Mouse (Mus musculus) A20 (cell line): Measurements from ENCODE around the gene Nceh1.
"Not testable (repeated sequence)": the region's sequence is repeated elsewhere in the genome, so short reads cannot be mapped to it uniquely, and the experiment has no call there.

Experiments
- DNase-seq: peaks from one replicate; pipeline ENCODE4 v3.0.0-alpha.2; 2011; ENCODE audit warnings: low read depth, low spot score

Nceh1 gene

DNA sequence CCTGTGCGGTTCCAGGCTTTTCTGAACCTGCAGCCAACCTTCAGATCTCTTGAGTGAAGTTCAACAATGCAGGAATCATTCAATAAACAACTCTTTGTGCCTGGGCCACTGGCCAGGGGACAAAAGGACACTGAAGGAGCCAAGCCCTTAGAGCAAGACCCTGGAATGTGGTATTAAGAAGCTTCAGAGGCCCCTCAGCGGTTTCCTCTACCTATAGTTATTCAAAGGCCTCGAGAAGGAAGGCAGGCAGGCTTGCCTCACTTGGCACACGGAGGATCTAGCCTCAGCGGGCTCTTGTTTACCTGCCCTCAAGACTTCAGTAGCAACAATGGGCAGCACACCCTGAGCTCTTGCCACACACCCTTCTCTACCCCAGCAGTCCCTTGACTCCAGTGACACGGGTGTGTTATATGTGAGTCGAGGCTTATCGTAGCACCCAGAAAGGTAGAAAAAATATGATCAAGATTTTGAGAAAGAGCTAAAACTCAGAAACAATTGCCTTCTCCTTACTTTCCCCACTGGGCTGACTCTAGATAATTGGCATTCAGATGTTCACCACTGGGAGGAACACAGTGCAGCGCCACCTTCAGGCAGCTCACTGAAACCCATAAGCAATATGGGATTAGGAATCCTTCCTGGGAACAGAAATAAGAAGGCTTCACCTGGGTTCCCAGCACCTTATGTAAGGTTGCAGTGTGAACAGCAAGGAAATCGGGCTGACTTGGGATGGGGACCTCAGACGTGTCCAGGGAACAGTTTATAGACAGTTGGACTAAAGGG lies 46.0 kb downstream of the Nceh1 start:
- no peak for DNase-seq

DNA sequence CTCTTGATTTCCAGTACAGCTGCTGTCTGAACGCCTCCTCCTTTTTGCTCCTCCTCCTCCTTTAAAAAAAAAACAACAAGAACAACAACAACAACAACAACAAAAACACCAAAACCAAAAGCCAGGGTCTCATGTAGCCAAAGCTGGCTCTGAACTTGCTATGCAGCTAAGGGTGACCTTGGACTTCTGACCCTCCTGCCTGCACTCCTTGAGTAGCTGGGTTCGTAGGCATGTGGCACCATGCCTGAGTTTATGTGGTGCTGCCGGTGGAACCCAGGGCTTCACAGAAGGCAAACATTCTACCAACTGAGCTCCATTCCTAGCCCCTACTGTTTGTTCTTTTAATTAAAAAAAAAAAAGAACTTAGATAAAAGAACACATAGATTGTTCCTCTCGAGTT lies 50.6 kb downstream of the Nceh1 start:
- DNase-seq, result no peak

DNA sequence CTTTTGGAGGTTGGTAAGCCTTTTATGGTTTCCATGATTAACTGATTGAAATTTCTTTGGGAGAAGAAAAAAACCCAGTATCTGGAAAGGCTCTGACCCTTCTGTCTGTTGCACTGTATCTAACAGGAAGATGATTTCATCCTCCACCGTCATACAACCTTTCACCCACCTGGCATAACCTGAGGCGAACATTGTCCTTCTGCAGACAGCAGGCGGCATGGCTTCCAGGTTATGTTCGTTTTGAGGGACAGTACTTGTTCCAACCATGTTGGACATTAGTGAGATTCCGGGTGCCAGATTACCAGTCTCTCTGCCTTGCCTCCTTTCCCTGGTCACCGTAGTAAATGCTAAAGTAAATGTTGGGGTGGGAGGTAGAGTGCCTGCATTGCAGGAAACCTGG lies 51.1 kb downstream of the Nceh1 start:
- DNase-seq, result no peak

DNA sequence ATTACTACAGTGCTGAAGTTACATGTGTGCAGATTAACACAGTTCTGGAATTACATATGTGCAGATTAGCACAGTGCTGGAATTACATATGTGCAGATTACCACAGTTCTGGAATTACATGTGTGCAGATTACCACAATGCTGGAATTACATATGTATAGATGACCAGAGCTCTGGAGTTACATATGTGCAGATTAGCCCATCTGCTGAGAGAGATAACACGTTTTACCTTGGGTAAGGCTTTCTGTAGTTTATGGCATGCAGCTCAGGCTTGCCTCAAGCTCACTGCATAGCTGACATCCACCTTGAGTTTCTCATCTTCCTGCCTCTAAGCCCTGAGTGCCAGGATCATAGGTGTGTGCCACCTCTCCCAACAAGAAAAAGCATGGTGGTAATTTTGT lies 52.2 kb downstream of the Nceh1 start:
- no peak for DNase-seq

DNA sequence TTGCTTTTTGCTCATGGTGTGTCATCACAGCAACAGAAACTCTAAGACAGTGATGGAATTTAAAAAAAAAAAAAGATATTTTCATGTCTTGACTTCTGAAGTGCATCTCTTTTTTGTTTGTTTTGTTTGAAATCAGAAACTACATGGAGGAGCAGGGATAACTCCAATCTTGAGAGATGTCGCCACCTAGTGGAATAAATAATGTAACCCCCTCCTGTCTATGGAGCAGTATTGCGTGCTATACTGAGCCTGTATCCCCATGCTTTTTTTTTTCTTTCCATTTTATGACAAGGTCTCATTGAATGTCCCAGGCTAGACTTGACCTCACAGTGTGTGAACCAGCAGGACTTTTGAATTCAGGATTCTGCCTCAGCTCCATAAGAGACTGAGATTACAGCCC lies 54.5 kb downstream of the Nceh1 start:
- DNase-seq, result peak; percentile 67

DNA sequence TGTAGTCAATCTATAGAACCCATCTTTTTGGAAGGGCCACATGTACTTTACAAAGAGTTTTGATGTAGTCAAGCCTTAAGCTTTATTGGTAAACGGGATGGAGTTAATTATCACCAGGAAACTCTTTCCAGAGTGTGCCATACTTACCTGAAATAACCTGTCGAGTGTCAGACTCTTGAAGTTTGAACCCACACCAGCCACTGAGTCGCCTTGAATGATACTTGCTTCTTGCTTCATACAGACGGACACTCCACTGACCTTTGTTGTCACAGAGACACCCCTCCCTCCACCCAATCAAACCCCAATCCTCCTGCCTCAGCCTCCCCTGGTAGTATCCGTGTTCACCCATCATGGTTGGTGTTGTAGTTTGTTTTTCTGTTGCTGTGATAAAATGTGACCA lies 55.8 kb downstream of the Nceh1 start:
- DNase-seq, result no peak

DNA sequence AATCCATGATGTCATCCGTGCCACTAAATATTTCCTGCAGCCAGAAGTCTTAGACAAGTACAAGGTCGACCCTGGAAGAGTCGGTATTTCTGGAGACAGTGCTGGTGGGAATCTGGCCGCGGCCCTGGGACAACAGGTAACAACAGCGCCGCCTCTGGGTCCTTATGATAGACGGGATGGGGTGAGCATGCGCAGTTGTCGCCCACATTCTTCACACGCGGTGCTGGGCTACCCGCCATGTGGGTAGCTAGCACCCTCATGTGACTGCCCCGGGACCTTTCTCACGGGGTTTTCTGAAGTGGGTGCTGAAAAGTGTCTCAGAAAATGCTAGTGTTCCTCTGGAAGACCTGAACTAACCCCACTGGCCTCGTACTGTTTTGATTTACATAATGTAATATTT lies 56.8 kb downstream of the Nceh1 start:
- DNase-seq, result no peak

DNA sequence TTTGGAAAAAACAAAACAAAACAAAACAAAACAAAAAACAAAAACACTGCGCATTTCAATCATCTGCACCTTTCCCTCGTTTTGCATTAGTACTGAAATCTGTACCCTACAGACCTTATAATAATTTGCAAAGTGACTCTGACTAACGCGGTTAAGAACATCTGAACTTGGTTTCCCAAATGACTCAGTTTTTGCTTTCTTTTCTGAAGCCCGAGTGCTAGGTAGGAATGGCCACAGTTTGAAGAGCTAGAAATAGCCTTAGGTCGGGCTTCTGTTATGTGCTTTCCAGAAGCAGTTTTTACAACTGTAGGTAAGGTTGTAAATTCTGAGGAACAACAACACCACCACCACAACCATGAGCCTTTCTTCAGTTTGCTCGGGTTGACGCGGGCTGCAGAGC lies 59.1 kb downstream of the Nceh1 start:
- no peak for DNase-seq

DNA sequence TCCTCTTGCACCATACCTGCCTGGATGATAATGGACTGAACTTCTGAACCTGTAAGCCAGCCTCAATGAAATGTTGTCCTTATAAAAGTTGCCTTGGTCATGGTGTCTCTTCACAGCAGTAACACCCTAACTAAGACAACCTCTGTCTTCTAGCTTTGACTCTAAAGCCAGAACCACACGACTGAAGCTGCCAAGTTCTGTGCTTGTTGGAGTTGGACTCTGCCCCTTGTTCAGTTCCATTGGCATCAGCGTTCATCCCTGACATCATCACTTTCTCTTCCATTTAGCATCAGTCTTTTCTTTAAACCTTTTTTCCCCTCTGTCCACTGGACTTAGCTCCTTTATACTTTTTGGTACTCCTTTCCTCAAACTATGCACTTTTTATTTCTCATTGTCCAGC lies 63.4 kb downstream of the Nceh1 start:
- no peak for DNase-seq

DNA sequence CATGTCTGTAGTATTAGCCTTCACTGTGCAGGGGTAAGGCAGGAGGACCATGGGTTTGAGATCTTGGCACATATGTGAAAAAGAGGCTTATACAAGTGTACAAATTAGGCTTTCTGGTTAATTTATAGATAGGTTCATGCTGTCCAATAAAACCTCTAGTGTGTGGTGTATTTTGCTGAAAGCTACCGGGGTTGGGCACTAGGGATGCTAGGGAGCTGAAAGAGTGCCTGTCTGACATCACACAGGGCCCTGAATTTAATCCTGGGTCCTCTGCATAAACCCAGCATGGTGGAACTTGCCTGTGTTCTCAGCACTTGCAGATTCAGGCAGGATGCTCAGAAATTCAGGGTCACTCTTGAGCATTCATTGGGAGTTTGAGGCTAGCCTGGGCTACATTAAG lies 65.0 kb downstream of the Nceh1 start:
- no peak for DNase-seq

DNA sequence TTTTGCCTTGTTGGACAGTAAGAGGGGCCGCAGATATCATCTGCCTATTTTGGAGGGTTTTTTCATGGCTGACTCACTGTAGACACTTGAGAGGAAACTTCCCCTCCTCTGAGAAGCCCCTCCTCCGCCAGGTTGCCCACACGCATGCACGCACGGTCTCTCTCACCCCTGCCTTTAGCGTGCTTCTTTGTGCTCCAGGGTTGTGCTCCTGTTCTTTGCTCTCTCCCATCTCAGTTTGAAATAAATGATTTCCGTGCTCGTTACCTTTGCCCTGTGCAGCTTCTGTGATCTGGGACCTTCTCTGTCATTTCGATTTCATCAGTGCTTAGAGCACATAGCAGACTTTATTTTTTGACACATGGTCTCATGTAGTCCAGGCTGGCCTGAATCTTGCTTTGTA lies 66.3 kb downstream of the Nceh1 start:
- DNase-seq, result no peak

DNA sequence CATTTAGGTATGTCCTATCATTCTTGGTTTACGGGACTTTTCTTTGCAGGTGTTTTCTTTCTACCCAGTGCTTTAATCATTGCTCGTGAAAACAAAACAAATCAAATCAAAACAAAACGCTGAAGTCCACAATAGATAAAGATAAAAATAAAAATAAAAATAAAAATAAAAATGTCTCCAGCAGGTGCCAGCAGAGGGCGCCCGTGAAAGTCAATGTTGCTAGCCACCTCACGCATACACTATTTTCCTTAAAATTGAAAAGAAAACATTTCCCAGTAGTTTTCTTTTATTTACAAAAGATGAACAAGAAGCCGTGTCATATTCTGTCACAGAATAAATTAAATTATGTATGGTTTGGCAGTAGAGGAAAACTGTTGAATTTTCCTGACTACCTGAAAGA lies 68.2 kb downstream of the Nceh1 start:
- no peak for DNase-seq

DNA sequence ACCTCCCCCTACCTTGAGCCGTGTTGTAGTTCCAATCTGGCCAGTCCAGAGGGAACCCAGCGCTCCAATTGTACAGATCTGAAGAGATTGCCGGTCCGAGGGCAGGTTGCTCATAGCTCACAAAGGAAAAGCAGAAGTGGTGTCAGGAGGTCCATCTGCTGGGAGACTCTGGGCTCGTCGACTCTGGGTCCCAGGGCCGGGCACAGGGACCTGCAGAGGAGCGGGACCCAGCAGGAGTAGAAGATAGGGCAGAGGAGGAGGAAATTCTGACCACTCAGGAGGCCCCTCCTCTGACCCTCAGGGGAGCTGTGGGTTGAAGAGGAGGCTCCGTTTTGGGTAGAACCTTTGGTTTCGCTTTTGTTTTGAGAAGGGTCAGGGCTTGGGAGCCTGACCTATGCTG lies 75.7 kb downstream of the Nceh1 start:
- DNase-seq, result peak; percentile 66

DNA sequence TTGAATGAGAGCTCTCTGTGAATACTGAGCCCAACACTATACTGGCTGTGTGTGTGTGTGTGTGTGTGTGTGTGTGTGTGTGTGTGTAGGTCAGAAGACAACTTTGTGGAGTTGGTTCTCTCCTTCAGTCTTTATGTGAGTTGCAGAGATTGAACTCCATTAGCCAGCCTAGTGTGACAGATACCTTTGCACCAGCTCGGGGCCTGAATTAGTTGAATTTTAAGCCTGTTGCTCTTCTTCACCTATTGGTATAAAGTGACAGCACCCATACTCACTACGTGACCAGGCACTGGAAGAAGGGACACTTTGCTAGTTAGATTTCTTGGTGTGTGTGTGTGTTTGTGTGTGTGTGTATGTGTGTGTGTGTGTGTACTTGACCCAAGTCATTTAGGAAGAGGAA lies 77.6 kb downstream of the Nceh1 start:
- DNase-seq, result no peak

DNA sequence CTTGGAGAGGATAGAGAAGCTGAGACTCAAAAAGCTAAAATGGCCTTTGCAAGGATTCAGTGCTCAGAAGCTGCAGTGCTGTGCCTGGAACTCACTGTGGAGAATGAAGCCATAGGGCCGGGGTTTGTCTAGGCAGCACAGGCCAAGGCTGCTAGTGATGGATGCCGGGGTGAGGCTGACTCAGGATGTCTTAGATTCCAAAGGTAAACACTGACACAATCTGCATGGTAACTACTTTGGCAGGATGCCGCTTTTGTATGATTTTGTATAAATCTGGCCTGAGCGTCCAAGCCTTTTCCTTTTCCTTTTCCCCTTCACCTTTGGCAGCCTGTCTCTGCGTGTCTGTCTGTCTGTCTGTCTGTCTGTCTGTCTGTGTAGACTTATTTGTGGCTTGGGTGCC lies 84.6 kb downstream of the Nceh1 start:
- DNase-seq, result no peak

DNA sequence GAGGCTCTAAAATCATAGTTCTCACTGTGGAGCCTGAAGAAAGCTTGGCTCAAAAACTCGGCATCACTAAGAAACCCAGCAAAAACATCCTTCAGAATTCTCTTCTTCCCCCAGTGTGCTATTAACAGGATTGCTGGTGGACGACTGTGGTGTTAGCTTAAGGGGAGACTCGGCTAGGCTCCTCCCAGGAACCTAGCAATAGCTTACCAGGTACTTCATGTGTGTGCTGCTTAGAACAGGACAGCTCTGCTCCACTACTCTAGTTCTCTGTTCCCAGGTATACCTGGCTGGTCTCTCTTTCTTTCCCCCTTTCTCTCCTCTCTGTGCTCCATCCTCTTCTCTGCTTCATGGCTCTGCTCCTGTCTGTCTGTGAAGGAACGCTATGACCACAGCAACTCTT lies 85.1 kb downstream of the Nceh1 start:
- DNase-seq, result no peak

DNA sequence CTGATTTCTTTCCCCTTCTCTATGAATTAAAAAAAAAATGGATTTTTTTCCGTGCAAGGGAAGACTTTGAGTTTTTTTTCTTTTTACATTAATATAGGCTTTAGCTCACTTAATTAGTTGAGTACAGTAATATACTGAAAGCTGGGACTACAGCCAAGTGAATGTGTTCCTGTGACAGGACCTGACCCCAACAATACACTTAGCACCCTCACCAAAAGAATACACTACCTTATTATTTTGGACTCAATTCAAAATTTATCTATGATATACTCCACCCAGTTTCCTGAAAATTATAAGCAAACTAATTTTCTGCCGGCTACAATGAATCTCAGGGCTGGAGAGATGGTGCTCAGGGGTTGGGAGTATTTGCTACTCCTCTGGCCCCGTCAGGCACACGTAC lies 86.4 kb downstream of the Nceh1 start:
- no peak for DNase-seq

DNA sequence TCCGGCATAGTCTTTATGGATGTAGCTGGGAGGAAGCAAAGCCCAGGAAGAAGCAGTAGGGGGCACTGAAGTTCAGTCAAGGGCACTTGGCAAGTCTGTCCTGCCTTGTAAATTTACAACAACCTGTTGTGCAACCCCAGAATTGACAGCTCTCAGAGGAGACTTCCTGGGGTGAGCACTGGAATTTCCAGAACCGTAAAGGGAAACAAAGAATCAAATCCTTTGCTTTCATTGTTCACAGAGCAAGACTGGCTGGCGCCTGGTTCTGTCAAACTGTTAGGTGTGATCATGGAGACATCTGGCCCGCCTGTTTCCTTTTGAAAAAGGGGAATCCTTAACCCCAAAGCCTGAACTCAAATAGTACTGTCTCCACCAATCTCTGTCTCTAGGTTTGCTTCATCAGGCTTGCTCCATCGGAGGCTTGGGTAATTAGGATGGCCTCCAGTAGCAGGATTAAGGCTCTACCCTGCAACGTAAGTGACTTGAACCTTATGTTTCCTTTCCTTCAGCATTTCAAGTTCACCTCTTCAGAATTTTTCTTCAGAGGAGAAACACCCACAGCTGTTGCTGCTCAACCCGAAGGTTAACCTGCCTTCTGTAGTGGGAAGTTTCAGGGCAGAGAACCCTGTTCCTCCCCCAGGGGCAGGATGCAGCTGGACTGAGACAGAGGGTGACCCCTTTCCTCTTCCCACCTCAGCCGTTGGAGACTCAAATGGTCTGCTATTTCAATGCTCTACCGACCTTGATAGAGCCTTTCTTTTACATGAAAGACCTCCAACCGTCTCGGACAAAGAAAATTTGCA lies 87.6 kb downstream of the Nceh1 start:
- DNase-seq, result no peak

DNA sequence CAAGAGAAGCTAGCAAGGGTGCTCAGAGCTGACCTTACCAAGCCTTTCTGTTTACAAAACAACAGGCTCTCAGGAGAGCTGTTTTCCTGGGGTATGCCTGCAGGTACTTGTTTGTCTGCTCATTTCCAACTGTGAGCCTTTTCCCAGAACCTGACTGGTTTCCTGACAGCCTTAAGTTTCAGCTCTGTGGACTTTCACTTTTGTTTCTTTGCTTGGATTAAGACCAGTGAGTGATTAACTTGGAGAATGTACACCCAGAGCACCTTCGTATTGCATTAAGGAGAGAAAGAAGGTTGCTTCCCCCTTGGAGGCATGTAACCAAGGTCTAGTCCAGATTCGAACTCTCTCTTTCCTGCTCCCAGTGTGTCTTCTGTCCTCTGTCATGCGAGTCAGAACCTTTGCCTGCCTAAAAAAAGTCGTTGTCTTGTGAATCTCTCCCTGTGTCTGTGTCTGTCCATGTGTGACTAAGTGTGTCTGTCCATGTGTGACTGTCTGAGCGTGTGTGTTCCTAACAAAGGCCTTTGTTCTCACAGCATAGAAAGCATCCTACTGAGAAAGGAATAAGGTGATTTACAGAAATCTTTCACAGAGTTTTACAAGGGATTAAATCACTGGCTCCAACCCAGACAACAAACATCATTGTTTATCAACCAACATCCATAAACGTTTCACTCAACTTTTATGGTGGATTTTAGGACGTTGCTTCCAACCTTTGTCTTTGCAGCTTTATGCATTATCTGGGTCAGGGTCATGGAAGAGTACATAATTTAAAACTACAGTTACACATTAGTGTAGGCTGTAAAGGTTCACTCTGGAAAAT lies 90.4 kb downstream of the Nceh1 start:
- peak; percentile 43 for DNase-seq

DNA sequence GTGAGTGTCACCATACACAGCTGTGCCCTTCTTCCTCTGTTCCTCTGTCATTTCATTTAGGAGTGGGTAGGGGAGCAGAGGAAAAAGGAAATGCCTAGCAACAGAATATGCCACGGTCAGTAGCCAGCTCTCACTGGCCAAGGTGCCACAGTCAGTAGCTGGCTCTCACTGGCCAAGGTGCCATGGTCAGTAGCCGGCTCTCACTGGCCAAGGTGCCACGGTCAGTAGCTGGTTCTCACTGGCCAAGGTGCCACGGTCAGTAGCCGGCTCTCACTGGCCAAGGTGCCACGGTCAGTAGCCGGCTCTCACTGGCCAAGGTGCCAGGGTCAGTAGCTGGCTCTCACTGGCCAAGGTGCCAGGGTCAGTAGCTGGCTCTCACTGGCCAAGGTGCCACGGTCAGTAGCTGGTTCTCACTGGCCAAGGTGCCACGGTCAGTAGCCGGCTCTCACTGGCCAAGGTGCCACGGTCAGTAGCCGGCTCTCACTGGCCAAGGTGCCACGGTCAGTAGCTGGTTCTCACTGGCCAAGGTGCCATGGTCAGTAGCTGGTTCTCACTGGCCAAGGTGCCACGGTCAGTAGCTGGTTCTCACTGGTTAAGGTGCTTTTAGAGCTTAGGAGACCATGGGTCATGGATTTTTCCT lies 96.6 kb downstream of the Nceh1 start:
- DNase-seq, result not testable (repeated sequence)

DNA sequence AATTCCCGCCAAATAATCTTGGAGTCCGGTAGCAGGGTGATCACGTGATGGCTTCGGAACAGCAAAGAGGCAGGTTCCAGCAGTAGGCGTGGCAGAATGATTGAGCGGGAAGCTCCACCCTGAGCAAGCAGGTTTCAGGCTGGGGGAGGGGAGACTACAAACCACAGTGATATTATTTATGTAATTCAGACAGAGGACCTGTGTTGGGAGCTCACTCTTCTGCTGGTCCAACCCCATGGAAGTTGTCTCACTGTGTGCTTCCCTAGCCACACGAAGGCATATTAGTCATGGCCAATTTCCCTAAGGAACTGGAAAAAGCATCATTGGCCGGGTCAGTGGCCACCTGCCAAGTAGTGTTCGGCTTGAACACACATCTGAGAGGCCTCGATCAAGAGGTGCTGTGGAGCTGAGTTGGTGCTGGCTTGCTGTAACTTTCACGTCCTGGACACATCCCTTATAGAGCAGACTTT lies 97.5 kb downstream of the Nceh1 start:
- DNase-seq, result no peak
